Mouse (Mus musculus): Measurements from ENCODE around the gene S100a1.

DNA sequence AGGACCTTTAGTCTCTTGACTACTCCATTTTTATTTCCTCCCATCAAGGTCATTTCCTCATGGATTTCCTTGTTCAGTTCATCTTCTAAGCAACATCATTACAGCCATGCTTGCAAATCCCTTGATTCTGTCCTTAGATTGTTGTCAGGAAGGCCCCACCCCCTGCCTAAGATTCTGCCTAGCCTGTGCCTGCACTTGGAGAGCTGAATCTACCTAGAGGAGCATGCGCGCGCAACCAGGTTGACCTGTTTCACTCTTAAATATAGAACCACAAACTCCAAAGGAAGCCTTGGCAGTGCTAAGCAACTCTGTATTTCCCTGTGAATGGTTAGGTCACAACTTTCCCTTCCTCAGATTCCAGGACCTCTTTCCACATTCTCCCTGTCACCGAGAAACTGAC is 3.5 kb upstream of the S100a1 start:
- TF ChIP-seq POLR2A (IDR thresholded peaks at IDR 0.05; ENCODE audit: borderline replicate concordance, low read depth, low read length): no peak
- no peak for TF ChIP-seq CTCF (IDR thresholded peaks at IDR 0.05; ENCODE audit: low read depth, low read length)
